ENCODE assay signal across 11 mouse cellular contexts in genomic region chr11:113779680-113780041, GRCm38 (mm10). TPM values are rescaled to one million over a fixed set of nuclear protein-coding genes. Genes with fewer than 3 reads are reported as not detected.
DNase-seq lines count a peak whose midpoint lies in the region; ATAC-seq and TF ChIP-seq lines count a peak whose summit lies in the region.
"Had no signal": no experiment of that assay in that cellular context is flagged by ENCODE, and none has a peak within 500 bp of the region (broad histone marks: within the 10 kb centered on the region; RNA-seq: fewer than 3 reads in every experiment).

No protein-coding gene starts in this region.

- H3K4me1 ChIP-seq in kidney, postnatal 0 days (replicated peaks; ENCODE audit: insufficient read depth, low read length) = peaks cover 19% of the 10 kb centered on the region
- peaks cover 54% of the 10 kb centered on the region for H3K4me1 ChIP-seq in E14TG2a.4 (replicated peaks; ENCODE audit: low read depth, low read length)
- peaks cover 62% of the 10 kb centered on the region for H3K4me1 ChIP-seq in limb, embryonic 10.5 days

- H3K27ac ChIP-seq in gastrocnemius, adult 2 months = peak overlapping the region; percentile 78
- peak overlapping the region; percentile 79; the same call in 1 of the 2 replicates for H3K27ac ChIP-seq in kidney, postnatal 0 days
- peak overlapping the region; percentile 77 for H3K27ac ChIP-seq in limb, embryonic 10.5 days
- H3K27ac ChIP-seq: limb, embryonic 13.5 days had no signal

- no peak for DNase-seq in gastrocnemius, adult 2 months
- no peak for DNase-seq in gastrocnemius, postnatal 36 days
- no peak for DNase-seq in kidney, postnatal 0 days (ENCODE audit: low spot score)
- no peak for DNase-seq in kidney, adult 18-20 months
- DNase-seq in limb, embryonic 10.5 days (ENCODE audit: low spot score) = no peak
- DNase-seq in c-Kit-positive CD71-positive TER-119-positive erythroid progenitor cells, embryonic 14.5 days (ENCODE audit: low spot score) = no peak
- DNase-seq in cerebellum, adult 18-20 months = no peak
- DNase-seq: cerebellum, postnatal 25 days; spleen, adult 18-20 months had no signal

- TF ChIP-seq CTCF in gastrocnemius, adult 2 months (IDR thresholded peaks at IDR 0.05) = no peak
- no peak for TF ChIP-seq CTCF in kidney, postnatal 0 days (IDR thresholded peaks at IDR 0.05; ENCODE audit: low read depth)
- no peak for TF ChIP-seq CTCF in E14TG2a.4 (conservative IDR thresholded peaks at IDR 0.05; ENCODE audit: low read length)

- no peak overlapping the region for H3K9ac ChIP-seq in kidney, postnatal 0 days (ENCODE audit: low read depth, low read length)
- H3K9ac ChIP-seq: limb, embryonic 13.5 days had no signal

- 35% methylated on average over 6 of the region's 6 CpGs for WGBS in kidney, postnatal 0 days
- WGBS in limb, embryonic 10.5 days = 34% methylated on average over 6 of the region's 6 CpGs

- 0 out of 2 replicates have a peak overlapping the region, but pooled peaks have one; percentile 13 for H3K4me2 ChIP-seq in kidney, postnatal 0 days (ENCODE audit: low read length)
- H3K4me2 ChIP-seq: limb, embryonic 13.5 days had no signal

- ATAC-seq in kidney, postnatal 0 days (replicated peaks; ENCODE audit: low FRiP score, low read depth) = no peak

- intact Hi-C loops in gastrocnemius, adult 2 months (cut with DNase I) = no loop called here
- intact Hi-C loops in gastrocnemius, postnatal 36 days (cut with DNase I) = no loop called here

- H3K36me3 ChIP-seq in kidney, postnatal 0 days (ENCODE audit: insufficient read depth, low read length) = no peaks in the 10 kb centered on the region
- H3K36me3 ChIP-seq in E14TG2a.4 (ENCODE audit: insufficient read depth, low read length) = no peaks in the 10 kb centered on the region
- no peaks in the 10 kb centered on the region for H3K36me3 ChIP-seq in limb, embryonic 10.5 days
- H3K36me3 ChIP-seq: limb, embryonic 13.5 days had no signal

- peak overlapping the region; percentile 34 for H3K4me3 ChIP-seq in gastrocnemius, adult 2 months
- no peak overlapping the region for H3K4me3 ChIP-seq in kidney, postnatal 0 days (replicated peaks; ENCODE audit: low read depth, low read length)
- H3K4me3 ChIP-seq in E14TG2a.4 (replicated peaks; ENCODE audit: low read length) = peak overlapping the region; percentile 68
- peak overlapping the region; percentile 13; the same call in 1 of the 2 replicates for H3K4me3 ChIP-seq in limb, embryonic 10.5 days
- H3K4me3 ChIP-seq: limb, embryonic 13.5 days had no signal

- no peaks in the 10 kb centered on the region for H3K27me3 ChIP-seq in kidney, postnatal 0 days (ENCODE audit: insufficient read depth, low read length)
- 0 out of 2 replicates have a peak, but pooled peaks cover 3% of the 10 kb centered on the region for H3K27me3 ChIP-seq in E14TG2a.4 (ENCODE audit: insufficient read depth, low read length)
- no peaks in the 10 kb centered on the region for H3K27me3 ChIP-seq in limb, embryonic 10.5 days (ENCODE audit: low read depth, poor library complexity, severe bottlenecking)
- H3K27me3 ChIP-seq: limb, embryonic 13.5 days had no signal

- H3K9me3 ChIP-seq in kidney, postnatal 0 days (replicated peaks; ENCODE audit: low read length) = no peaks in the 10 kb centered on the region
- 0 out of 2 replicates have a peak, but pooled peaks cover 4% of the 10 kb centered on the region for H3K9me3 ChIP-seq in E14TG2a.4 (ENCODE audit: low read length)
- H3K9me3 ChIP-seq in limb, embryonic 10.5 days (replicated peaks) = no peaks in the 10 kb centered on the region
- H3K9me3 ChIP-seq: limb, embryonic 13.5 days had no signal

RNA-seq across cellular contexts. Expression of gene Cdc42ep4, which starts 28.0 kb away (rescaled TPM):
- total RNA-seq in gastrocnemius, adult 2 months (2021) = 1 to 10 TPM; 5.2 to 9.1 TPM
- total RNA-seq in gastrocnemius, postnatal 36 days (2021) = 1 to 10 TPM; 4.9 to 6.8 TPM
- 48.5 and 52.3 TPM in 2 replicates for polyA plus RNA-seq in kidney, postnatal 0 days (2015; fragmentation: Nextera tagmentation; extraction: Ambion mirVana)
- 111 and 130 TPM in 2 replicates for polyA plus RNA-seq in limb, embryonic 10.5 days (2016; fragmentation: Nextera tagmentation; extraction: Ambion mirVana)
